Mouse (Mus musculus): ENCODE measurements around the gene Hoxb4. TPM values are rescaled to one million over a fixed set of nuclear protein-coding genes. Genes with fewer than 3 reads are reported as not detected.

Gene Hoxb4
- polyA plus RNA-seq, 1 experiment from 2014 or later, result 3.8 TPM

- Histone ChIP-seq H3K4me2 (ENCODE audit: low read length) (peak overlapping the region; percentile 55), H3K9ac (ENCODE audit: low read length) (peak overlapping the region; percentile 78), H3K4me3 (ENCODE audit: low read depth, low read length) (peak overlapping the region; percentile 43), H3K36me3 (ENCODE audit: control insufficient read depth, insufficient read depth, low read length) (no peaks in the 10 kb centered on the region), H3K27ac (ENCODE audit: low read depth) (peak overlapping the region; percentile 22; the same call in 1 of the 2 replicates), H3K27me3 (replicated peaks; ENCODE audit: control insufficient read depth, insufficient read depth, low read length) (peaks cover 60% of the 10 kb centered on the region), H3K4me1 (replicated peaks; ENCODE audit: control insufficient read depth, insufficient read depth, low read length) (peaks cover 20% of the 10 kb centered on the region), H3K9me3 (ENCODE audit: control insufficient read depth, low read length) (no peaks in the 10 kb centered on the region)
- DNase-seq (ENCODE audit: low spot score) (no peak), ATAC-seq (replicated peaks; ENCODE audit: low FRiP score, low TSS enrichment, low read depth) (no peak)
- WGBS, result 3% methylated on average over 30 of the region's 30 CpGs
Observed at GRCm38 (mm10) chr11:96295092-96295835, 22.8 kb upstream of the Hoxb4 start.

GRCm38 (mm10) chr11:96296997-96297396 lies 21.1 kb upstream of the Hoxb4 start:
- H3K4me2 ChIP-seq (ENCODE audit: low read length), result peak overlapping the region; percentile 55
- H3K9ac ChIP-seq (ENCODE audit: low read length), result no peak overlapping the region
- 0 out of 2 replicates have a peak overlapping the region, but pooled peaks have one; percentile 5 for H3K4me3 ChIP-seq (ENCODE audit: low read depth, low read length)
- H3K27ac ChIP-seq (ENCODE audit: low read depth), result peak overlapping the region; percentile 38; the same call in 1 of the 2 replicates
- no peak for ATAC-seq (replicated peaks; ENCODE audit: low FRiP score, low TSS enrichment, low read depth)
- WGBS, result 14% methylated on average over 2 of the region's 2 CpGs
- H3K36me3 ChIP-seq (ENCODE audit: control insufficient read depth, insufficient read depth, low read length), result no peaks in the 10 kb centered on the region
- peaks cover 27% of the 10 kb centered on the region for H3K4me1 ChIP-seq (replicated peaks; ENCODE audit: control insufficient read depth, insufficient read depth, low read length)
- DNase-seq (ENCODE audit: low spot score), result no peak
- no peaks in the 10 kb centered on the region for H3K9me3 ChIP-seq (ENCODE audit: control insufficient read depth, low read length)
- peaks cover 57% of the 10 kb centered on the region for H3K27me3 ChIP-seq (replicated peaks; ENCODE audit: control insufficient read depth, insufficient read depth, low read length)

GRCm38 (mm10) chr11:96297428-96297827 lies 20.6 kb upstream of the Hoxb4 start:
- Histone ChIP-seq H3K27me3 (replicated peaks; ENCODE audit: control insufficient read depth, insufficient read depth, low read length) (peaks cover 53% of the 10 kb centered on the region), H3K4me2 (ENCODE audit: low read length) (peak overlapping the region; percentile 89; the same call in 1 of the 2 replicates), H3K4me1 (replicated peaks; ENCODE audit: control insufficient read depth, insufficient read depth, low read length) (peaks cover 31% of the 10 kb centered on the region), H3K36me3 (ENCODE audit: control insufficient read depth, insufficient read depth, low read length) (no peaks in the 10 kb centered on the region), H3K27ac (ENCODE audit: low read depth) (no peak overlapping the region), H3K9ac (ENCODE audit: low read length) (no peak overlapping the region), H3K9me3 (ENCODE audit: control insufficient read depth, low read length) (no peaks in the 10 kb centered on the region), H3K4me3 (ENCODE audit: low read depth, low read length) (no peak overlapping the region)
- WGBS, result 33% methylated on average over 3 of the region's 3 CpGs
- ATAC-seq (replicated peaks; ENCODE audit: low FRiP score, low TSS enrichment, low read depth), result no peak
- no peak for DNase-seq (ENCODE audit: low spot score)

GRCm38 (mm10) chr11:96297968-96298635 lies 20.0 kb upstream of the Hoxb4 start:
- peaks cover 36% of the 10 kb centered on the region for H3K4me1 ChIP-seq (replicated peaks; ENCODE audit: control insufficient read depth, insufficient read depth, low read length)
- peaks cover 48% of the 10 kb centered on the region for H3K27me3 ChIP-seq (replicated peaks; ENCODE audit: control insufficient read depth, insufficient read depth, low read length)
- H3K4me2 ChIP-seq (ENCODE audit: low read length), result peak overlapping the region; percentile 89
- H3K4me3 ChIP-seq (ENCODE audit: low read depth, low read length), result peak overlapping the region; percentile 57; the same call in 1 of the 2 replicates
- H3K9me3 ChIP-seq (ENCODE audit: control insufficient read depth, low read length), result no peaks in the 10 kb centered on the region
- no peaks in the 10 kb centered on the region for H3K36me3 ChIP-seq (ENCODE audit: control insufficient read depth, insufficient read depth, low read length)
- DNase-seq (ENCODE audit: low spot score) (no peak), ATAC-seq (replicated peaks; ENCODE audit: low FRiP score, low TSS enrichment, low read depth) (no peak)
- no peak overlapping the region for H3K27ac ChIP-seq (ENCODE audit: low read depth)
- WGBS, result 22% methylated on average over 11 of the region's 11 CpGs
- H3K9ac ChIP-seq (ENCODE audit: low read length), result peak overlapping the region; percentile 11; the same call in 1 of the 2 replicates

GRCm38 (mm10) chr11:96298895-96299667 lies 19.0 kb upstream of the Hoxb4 start:
- Histone ChIP-seq H3K9me3 (ENCODE audit: control insufficient read depth, low read length) (no peaks in the 10 kb centered on the region), H3K4me3 (ENCODE audit: low read depth, low read length) (peak overlapping the region; percentile 57), H3K27ac (ENCODE audit: low read depth) (peak overlapping the region; percentile 82), H3K4me1 (replicated peaks; ENCODE audit: control insufficient read depth, insufficient read depth, low read length) (peaks cover 36% of the 10 kb centered on the region), H3K27me3 (replicated peaks; ENCODE audit: control insufficient read depth, insufficient read depth, low read length) (peaks cover 40% of the 10 kb centered on the region), H3K4me2 (ENCODE audit: low read length) (peak overlapping the region; percentile 89), H3K36me3 (ENCODE audit: control insufficient read depth, insufficient read depth, low read length) (no peaks in the 10 kb centered on the region), H3K9ac (ENCODE audit: low read length) (peak overlapping the region; percentile 79)
- DNase-seq (ENCODE audit: low spot score) (peak; percentile 86), ATAC-seq (replicated peaks; ENCODE audit: low FRiP score, low TSS enrichment, low read depth) (no peak)
- under 1% methylated on average over 66 of the region's 66 CpGs for WGBS

- peaks cover 43% of the 10 kb centered on the region for H3K27me3 ChIP-seq (replicated peaks; ENCODE audit: control insufficient read depth, insufficient read depth, low read length)
- H3K4me3 ChIP-seq (ENCODE audit: low read depth, low read length), result peak overlapping the region; percentile 57
- H3K36me3 ChIP-seq (ENCODE audit: control insufficient read depth, insufficient read depth, low read length), result no peaks in the 10 kb centered on the region
- peak overlapping the region; percentile 89 for H3K4me2 ChIP-seq (ENCODE audit: low read length)
- H3K27ac ChIP-seq (ENCODE audit: low read depth), result peak overlapping the region; percentile 82
- no peak for DNase-seq (ENCODE audit: low spot score)
- ATAC-seq (replicated peaks; ENCODE audit: low FRiP score, low TSS enrichment, low read depth), result no peak
- no peaks in the 10 kb centered on the region for H3K9me3 ChIP-seq (ENCODE audit: control insufficient read depth, low read length)
- H3K9ac ChIP-seq (ENCODE audit: low read length), result peak overlapping the region; percentile 79
- H3K4me1 ChIP-seq (replicated peaks; ENCODE audit: control insufficient read depth, insufficient read depth, low read length), result peaks cover 36% of the 10 kb centered on the region
- 8% methylated on average over 9 of the region's 9 CpGs for WGBS
Observed at GRCm38 (mm10) chr11:96299781-96300180, 18.3 kb upstream of the Hoxb4 start.

- DNase-seq (ENCODE audit: low spot score), result no peak
- peak overlapping the region; percentile 57 for H3K4me3 ChIP-seq (ENCODE audit: low read depth, low read length)
- H3K9ac ChIP-seq (ENCODE audit: low read length), result peak overlapping the region; percentile 79
- H3K4me2 ChIP-seq (ENCODE audit: low read length), result peak overlapping the region; percentile 89
- no peaks in the 10 kb centered on the region for H3K36me3 ChIP-seq (ENCODE audit: control insufficient read depth, insufficient read depth, low read length)
- 4% methylated on average over 35 of the region's 35 CpGs for WGBS
- peak overlapping the region; percentile 82; the same call in 1 of the 2 replicates for H3K27ac ChIP-seq (ENCODE audit: low read depth)
- no peak for ATAC-seq (replicated peaks; ENCODE audit: low FRiP score, low TSS enrichment, low read depth)
- peaks cover 41% of the 10 kb centered on the region for H3K27me3 ChIP-seq (replicated peaks; ENCODE audit: control insufficient read depth, insufficient read depth, low read length)
- H3K4me1 ChIP-seq (replicated peaks; ENCODE audit: control insufficient read depth, insufficient read depth, low read length), result peaks cover 39% of the 10 kb centered on the region
- no peaks in the 10 kb centered on the region for H3K9me3 ChIP-seq (ENCODE audit: control insufficient read depth, low read length)
Observed at GRCm38 (mm10) chr11:96300354-96301063, 17.6 kb upstream of the Hoxb4 start.

GRCm38 (mm10) chr11:96301064-96301431 lies 17.0 kb upstream of the Hoxb4 start:
- Histone ChIP-seq H3K9ac (ENCODE audit: low read length) (peak overlapping the region; percentile 79), H3K4me2 (ENCODE audit: low read length) (peak overlapping the region; percentile 89), H3K4me1 (replicated peaks; ENCODE audit: control insufficient read depth, insufficient read depth, low read length) (peaks cover 44% of the 10 kb centered on the region), H3K27ac (ENCODE audit: low read depth) (peak overlapping the region; percentile 82; the same call in 1 of the 2 replicates), H3K9me3 (ENCODE audit: control insufficient read depth, low read length) (no peaks in the 10 kb centered on the region), H3K36me3 (ENCODE audit: control insufficient read depth, insufficient read depth, low read length) (no peaks in the 10 kb centered on the region), H3K27me3 (replicated peaks; ENCODE audit: control insufficient read depth, insufficient read depth, low read length) (peaks cover 40% of the 10 kb centered on the region), H3K4me3 (ENCODE audit: low read depth, low read length) (peak overlapping the region; percentile 57; the same call in 1 of the 2 replicates)
- 36% methylated on average over 10 of the region's 10 CpGs for WGBS
- no peak for ATAC-seq (replicated peaks; ENCODE audit: low FRiP score, low TSS enrichment, low read depth)
- DNase-seq (ENCODE audit: low spot score), result no peak

Data from intestine, embryonic 14.5 days (tissue).